Mouse (Mus musculus): Measurements from ENCODE around the gene Vapa. TPM values are rescaled to one million over a fixed set of nuclear protein-coding genes. Genes with fewer than 3 reads are reported as not detected.

Gene Vapa
- total and polyA plus RNA-seq, 3 experiments, result 56.7 to 507 (median 85.3) TPM

DNA sequence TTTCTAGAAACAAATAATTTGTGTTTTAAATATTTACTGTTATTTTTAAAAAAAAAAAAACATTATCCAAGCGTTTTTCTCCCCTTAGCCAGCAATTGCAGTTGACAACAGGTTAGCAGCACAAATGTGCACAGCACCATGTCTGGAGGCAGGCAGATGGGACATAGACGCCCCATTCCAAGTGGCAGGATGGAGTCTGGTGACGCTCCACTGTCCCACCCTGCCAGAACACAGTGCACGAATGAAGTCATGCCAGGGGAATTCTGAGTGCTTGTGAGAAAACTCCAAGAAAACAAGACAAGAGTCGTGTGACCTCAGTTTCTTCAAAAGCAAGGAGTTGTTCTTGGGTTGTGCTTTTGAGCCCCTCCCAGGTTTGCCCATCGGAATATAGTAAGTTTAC lies 50.0 kb downstream of the Vapa start:
- no peaks in the 10 kb centered on the region for H3K27me3 ChIP-seq (ENCODE audit: control insufficient read depth in 1 of 2, insufficient read depth in 2 of 2, low read length in 2 of 2)
- H3K79me2 ChIP-seq (ENCODE audit: control insufficient read depth, insufficient read depth, low read length, poor library complexity), result no peaks in the 10 kb centered on the region
- no peak overlapping the region for H3K9ac ChIP-seq (ENCODE audit: control insufficient read depth, low read depth, low read length, poor library complexity, severe bottlenecking)
- H3K4me3 ChIP-seq (ENCODE audit: control insufficient read depth in 1 of 2, insufficient read depth in 1 of 2, low read depth in 2 of 2, low read length in 2 of 2), result no peak overlapping the region
- no peaks in the 10 kb centered on the region for H3K4me1 ChIP-seq (ENCODE audit: control insufficient read depth in 1 of 2, insufficient read depth in 2 of 2, low read length in 2 of 2)
- H3K36me3 ChIP-seq (ENCODE audit: control insufficient read depth in 1 of 2, insufficient read depth in 2 of 2, low read length in 2 of 2), result peaks cover 0 to 2% of the 10 kb centered on the region in 2 experiments; a peak in 1 of 4 replicates
- no peaks in the 10 kb centered on the region for H3K9me3 ChIP-seq (replicated peaks; ENCODE audit: insufficient read depth, low read length)
- no peak overlapping the region for H3K27ac ChIP-seq (ENCODE audit: control insufficient read depth, low read depth, low read length)
- TF ChIP-seq POLR2A (IDR thresholded peaks at IDR 0.05; ENCODE audit: control insufficient read depth in 1 of 2, insufficient read depth in 1 of 2, low read depth in 1 of 2, low read length in 2 of 2, poor library complexity in 1 of 2) (no peak), ZKSCAN1 (IDR thresholded peaks at IDR 0.05; ENCODE audit: low read depth, low read length) (no peak), TAL1 (IDR thresholded peaks at IDR 0.05; ENCODE audit: low read length) (no peak), MAX (IDR thresholded peaks at IDR 0.05; ENCODE audit: low read length) (no peak), RAD21 (IDR thresholded peaks at IDR 0.05; ENCODE audit: low read depth, low read length) (no peak), MAZ (IDR thresholded peaks at IDR 0.05; ENCODE audit: low read depth, low read length) (no peak), ELF1 (IDR thresholded peaks at IDR 0.05; ENCODE audit: low read depth, low read length) (no peak), CHD2 (IDR thresholded peaks at IDR 0.05; ENCODE audit: low read length) (no peak), UBTF (IDR thresholded peaks at IDR 0.05; ENCODE audit: borderline replicate concordance, insufficient read depth, low read depth, low read length) (no peak), MAFK (IDR thresholded peaks at IDR 0.05; ENCODE audit: borderline replicate concordance, low read depth, low read length) (no peak), SMC3 (IDR thresholded peaks at IDR 0.05; ENCODE audit: low read depth, low read length) (no peak), JUND (IDR thresholded peaks at IDR 0.05; ENCODE audit: low read depth, low read length) (no peak), TCF12 (IDR thresholded peaks at IDR 0.05; ENCODE audit: low read depth, low read length) (no peak), NRF1 (IDR thresholded peaks at IDR 0.05; ENCODE audit: insufficient read depth, low read depth, low read length, poor library complexity, severe bottlenecking) (no peak), BHLHE40 (IDR thresholded peaks at IDR 0.05; ENCODE audit: borderline replicate concordance, low read depth, low read length) (no peak), ETS1 (IDR thresholded peaks at IDR 0.05; ENCODE audit: low read depth, low read length) (no peak), EP300 (IDR thresholded peaks at IDR 0.05; ENCODE audit: low read depth in 1 of 2, low read length in 2 of 2) (no peak), NELFE (IDR thresholded peaks at IDR 0.05; ENCODE audit: low read depth, low read length) (no peak), POLR2AphosphoS2 (IDR thresholded peaks at IDR 0.05; ENCODE audit: low read length) (no peak), CTCF (IDR thresholded peaks at IDR 0.05 in 2 of 3, conservative IDR thresholded peaks at IDR 0.05 in 1 of 3; ENCODE audit: control insufficient read depth in 1 of 3, insufficient read depth in 1 of 3, low read depth in 2 of 3, low read length in 3 of 3, poor library complexity in 1 of 3, severe bottlenecking in 1 of 3) (no peak)
- DNase-seq (ENCODE audit: low read depth, low spot score), result no peak

DNA sequence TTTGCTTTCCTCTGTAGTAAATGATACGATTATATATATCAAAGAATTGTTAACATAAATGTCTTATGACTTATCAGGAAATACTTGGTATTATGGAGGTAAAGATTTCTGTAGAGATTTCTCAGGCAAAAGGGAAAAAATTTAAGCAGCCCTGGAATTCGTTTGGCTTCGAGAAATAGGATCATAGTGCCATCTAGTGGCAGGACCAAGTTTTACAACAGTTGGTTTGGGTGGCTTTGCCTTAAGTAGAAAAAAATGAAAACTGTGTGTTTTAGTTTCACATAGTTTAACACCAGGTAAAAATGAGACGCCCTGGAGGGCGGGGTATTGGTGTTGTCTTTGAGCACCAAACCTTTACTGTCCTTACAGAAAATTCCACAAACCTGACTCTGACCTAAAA lies 50.6 kb downstream of the Vapa start:
- H3K4me1 ChIP-seq (ENCODE audit: control insufficient read depth in 1 of 2, insufficient read depth in 2 of 2, low read length in 2 of 2), result peaks cover 0 to 4% of the 10 kb centered on the region in 2 experiments; a peak in 2 of 4 replicates
- no peak overlapping the region for H3K27ac ChIP-seq (ENCODE audit: control insufficient read depth, low read depth, low read length)
- H3K9me3 ChIP-seq (replicated peaks; ENCODE audit: insufficient read depth, low read length), result no peaks in the 10 kb centered on the region
- H3K36me3 ChIP-seq (ENCODE audit: control insufficient read depth in 1 of 2, insufficient read depth in 2 of 2, low read length in 2 of 2), result peaks cover 0 to 4% of the 10 kb centered on the region in 2 experiments; a peak in 2 of 4 replicates
- DNase-seq (ENCODE audit: low read depth, low spot score), result peak; percentile 86
- H3K27me3 ChIP-seq (ENCODE audit: control insufficient read depth in 1 of 2, insufficient read depth in 2 of 2, low read length in 2 of 2), result no peaks in the 10 kb centered on the region
- H3K9ac ChIP-seq (ENCODE audit: control insufficient read depth, low read depth, low read length, poor library complexity, severe bottlenecking), result no peak overlapping the region
- H3K79me2 ChIP-seq (ENCODE audit: control insufficient read depth, insufficient read depth, low read length, poor library complexity), result no peaks in the 10 kb centered on the region
- TF ChIP-seq ZNF384 (IDR thresholded peaks at IDR 0.05; ENCODE audit: low read depth, low read length) (peak; percentile 75), SMC3 (IDR thresholded peaks at IDR 0.05; ENCODE audit: low read depth, low read length) (peak; percentile 59), RAD21 (IDR thresholded peaks at IDR 0.05; ENCODE audit: low read depth, low read length) (peak; percentile 77), EP300 (IDR thresholded peaks at IDR 0.05; ENCODE audit: low read depth in 1 of 2, low read length in 2 of 2) (no peak), MAFK (IDR thresholded peaks at IDR 0.05; ENCODE audit: borderline replicate concordance, low read depth, low read length) (no peak), UBTF (IDR thresholded peaks at IDR 0.05; ENCODE audit: borderline replicate concordance, insufficient read depth, low read depth, low read length) (no peak), CTCF (IDR thresholded peaks at IDR 0.05 in 2 of 3, conservative IDR thresholded peaks at IDR 0.05 in 1 of 3; ENCODE audit: control insufficient read depth in 1 of 3, insufficient read depth in 1 of 3, low read depth in 2 of 3, low read length in 3 of 3, poor library complexity in 1 of 3, severe bottlenecking in 1 of 3) (peak; percentile 39 to 77 (median 63)), ZC3H11A (IDR thresholded peaks at IDR 0.05; ENCODE audit: low read depth, low read length) (peak; percentile 42; the same call in 1 of the 2 replicates), CHD1 (IDR thresholded peaks at IDR 0.05; ENCODE audit: low read depth, low read length) (no peak), HCFC1 (IDR thresholded peaks at IDR 0.05; ENCODE audit: low read depth, low read length) (no peak)
- H3K4me3 ChIP-seq (ENCODE audit: control insufficient read depth in 1 of 2, insufficient read depth in 1 of 2, low read depth in 2 of 2, low read length in 2 of 2), result no peak overlapping the region
